Mouse (Mus musculus) olfactory bulb, adult 2 months (tissue): ENCODE data around the gene Aatf.

ENCODE experiments used
- CTCF ChIP-seq: fragments of 200-500 bp; IDR thresholded peaks from 2 replicates; pipeline ENCODE4 v1.5.1; 2012; ENCODE audit warnings: low read depth, mild to moderate bottlenecking, low read length, moderate library complexity; ENCODE audit not compliant: insufficient read depth
- POLR2A ChIP-seq: fragments of 200-500 bp; IDR thresholded peaks from 2 replicates; pipeline ENCODE4 v1.6.1; 2012; ENCODE audit warnings: mild to moderate bottlenecking, low read depth, low read length, moderate library complexity; ENCODE audit not compliant: insufficient read depth

GRCm38 (mm10) chr11:84480451-84480850 lies 32.9 kb downstream of the Aatf start:
- no peak for TF ChIP-seq CTCF
- no peak for TF ChIP-seq POLR2A
